Mouse (Mus musculus): ENCODE data around the gene Anxa2. TPM values are rescaled to one million over a fixed set of nuclear protein-coding genes. Genes with fewer than 3 reads are reported as not detected.

The Anxa2 gene
- polyA plus RNA-seq (2015; fragmentation: Nextera tagmentation; extraction: Ambion mirVana) = 94.0 and 100 TPM in 2 replicates

- Histone ChIP-seq H3K27me3 (peaks cover 40% of the 10 kb centered on the region), H3K9ac (peak within 1 kb of the TSS; percentile 69), H3K36me3 (no peaks in the 10 kb centered on the region), H3K9me3 (replicated peaks) (no peaks in the 10 kb centered on the region), H3K4me3 (replicated peaks) (peak within 1 kb of the TSS; percentile 62), H3K4me2 (peak within 1 kb of the TSS; percentile 63), H3K4me1 (replicated peaks) (peaks cover 57% of the 10 kb centered on the region), H3K27ac (peak within 1 kb of the TSS; percentile 53)
- 11% methylated on average over 37 of the region's 37 CpGs for WGBS (ENCODE audit: insufficient replicate concordance)
- ATAC-seq (ENCODE audit: low read depth) (peak; percentile 79), DNase-seq (peak; percentile 28)
Observed at GRCm38 (mm10) chr9:69453066-69453900, at the start of gene Anxa2. TSS of gene Anxa2 (plus strand) at chr9:69453620.

- H3K4me1 ChIP-seq (replicated peaks) = no peaks in the 10 kb centered on the region
- no peaks in the 10 kb centered on the region for H3K27me3 ChIP-seq
- ATAC-seq (ENCODE audit: low read depth) (no peak), DNase-seq (no peak)
- H3K4me3 ChIP-seq (replicated peaks) = no peak overlapping the region
- H3K4me2 ChIP-seq = no peak overlapping the region
- H3K9me3 ChIP-seq (replicated peaks) = no peaks in the 10 kb centered on the region
- no peak overlapping the region for H3K27ac ChIP-seq
- 75% methylated on average over 6 of the region's 6 CpGs for WGBS (ENCODE audit: insufficient replicate concordance)
- H3K36me3 ChIP-seq = 0 out of 2 replicates have a peak, but pooled peaks cover 5% of the 10 kb centered on the region
- no peak overlapping the region for H3K9ac ChIP-seq
Observed at GRCm38 (mm10) chr9:69404671-69405070, 48.7 kb upstream of the Anxa2 start.

- Histone ChIP-seq H3K27ac (no peak overlapping the region), H3K4me3 (replicated peaks) (no peak overlapping the region), H3K36me3 (peaks cover 42% of the 10 kb centered on the region), H3K4me1 (replicated peaks) (no peaks in the 10 kb centered on the region), H3K9me3 (replicated peaks) (no peaks in the 10 kb centered on the region), H3K27me3 (no peaks in the 10 kb centered on the region), H3K9ac (no peak overlapping the region), H3K4me2 (no peak overlapping the region)
- ATAC-seq (ENCODE audit: low read depth) (no peak), DNase-seq (no peak)
- WGBS (ENCODE audit: insufficient replicate concordance) = 81% methylated on average over 1 of the region's 1 CpGs
Observed at GRCm38 (mm10) chr9:69419476-69419875, 33.9 kb upstream of the Anxa2 start.

GRCm38 (mm10) chr9:69430531-69430930, 22.9 kb upstream of the Anxa2 start:
- WGBS (ENCODE audit: insufficient replicate concordance) = 80% methylated on average over 3 of the region's 3 CpGs
- no peak for ATAC-seq (ENCODE audit: low read depth)
- H3K36me3 ChIP-seq = peaks cover 57% of the 10 kb centered on the region
- no peak overlapping the region for H3K4me2 ChIP-seq
- no peak overlapping the region for H3K4me3 ChIP-seq (replicated peaks)
- DNase-seq = no peak
- no peak overlapping the region for H3K9ac ChIP-seq
- H3K27ac ChIP-seq = no peak overlapping the region
- no peaks in the 10 kb centered on the region for H3K9me3 ChIP-seq (replicated peaks)
- H3K4me1 ChIP-seq (replicated peaks) = no peaks in the 10 kb centered on the region
- no peaks in the 10 kb centered on the region for H3K27me3 ChIP-seq

- Histone ChIP-seq H3K27ac (no peak overlapping the region), H3K4me1 (replicated peaks) (0 out of 2 replicates have a peak, but pooled peaks cover 4% of the 10 kb centered on the region), H3K9me3 (replicated peaks) (no peaks in the 10 kb centered on the region), H3K4me3 (replicated peaks) (no peak overlapping the region), H3K27me3 (no peaks in the 10 kb centered on the region), H3K4me2 (no peak overlapping the region), H3K9ac (no peak overlapping the region), H3K36me3 (peaks cover 45% of the 10 kb centered on the region)
- no peak for ATAC-seq (ENCODE audit: low read depth)
- DNase-seq = no peak
- 73% methylated on average over 6 of the region's 6 CpGs for WGBS (ENCODE audit: insufficient replicate concordance)
Observed at GRCm38 (mm10) chr9:69431863-69432555, 21.4 kb upstream of the Anxa2 start.

GRCm38 (mm10) chr9:69435194-69435593, 18.2 kb upstream of the Anxa2 start:
- ATAC-seq (ENCODE audit: low read depth) = no peak
- no peak for DNase-seq
- H3K4me1 ChIP-seq (replicated peaks) = peaks cover 4% of the 10 kb centered on the region; the same call in 1 of the 2 replicates
- WGBS (ENCODE audit: insufficient replicate concordance) = 76% methylated on average over 10 of the region's 10 CpGs
- H3K4me3 ChIP-seq (replicated peaks) = no peak overlapping the region
- no peak overlapping the region for H3K4me2 ChIP-seq
- no peaks in the 10 kb centered on the region for H3K9me3 ChIP-seq (replicated peaks)
- H3K9ac ChIP-seq = no peak overlapping the region
- peaks cover 23% of the 10 kb centered on the region; the same call in 1 of the 2 replicates for H3K36me3 ChIP-seq
- H3K27me3 ChIP-seq = no peaks in the 10 kb centered on the region
- H3K27ac ChIP-seq = no peak overlapping the region

- H3K36me3 ChIP-seq = peaks cover 19% of the 10 kb centered on the region; the same call in 1 of the 2 replicates
- ATAC-seq (ENCODE audit: low read depth) (no peak), DNase-seq (no peak)
- H3K27ac ChIP-seq = no peak overlapping the region
- peaks cover 7% of the 10 kb centered on the region; the same call in 1 of the 2 replicates for H3K4me1 ChIP-seq (replicated peaks)
- H3K4me2 ChIP-seq = no peak overlapping the region
- no peaks in the 10 kb centered on the region for H3K9me3 ChIP-seq (replicated peaks)
- H3K9ac ChIP-seq = no peak overlapping the region
- no peaks in the 10 kb centered on the region for H3K27me3 ChIP-seq
- H3K4me3 ChIP-seq (replicated peaks) = no peak overlapping the region
Observed at GRCm38 (mm10) chr9:69435662-69436061, 17.8 kb upstream of the Anxa2 start.

- 26% methylated on average over 7 of the region's 7 CpGs for WGBS (ENCODE audit: insufficient replicate concordance)
- Histone ChIP-seq H3K4me1 (replicated peaks) (peaks cover 18% of the 10 kb centered on the region; the same call in 1 of the 2 replicates), H3K27me3 (no peaks in the 10 kb centered on the region), H3K9me3 (replicated peaks) (no peaks in the 10 kb centered on the region), H3K27ac (peak overlapping the region; percentile 50; the same call in 1 of the 2 replicates), H3K4me3 (replicated peaks) (no peak overlapping the region), H3K36me3 (no peaks in the 10 kb centered on the region), H3K9ac (no peak overlapping the region), H3K4me2 (no peak overlapping the region)
- peak; percentile 66 for ATAC-seq (ENCODE audit: low read depth)
- DNase-seq = no peak
Observed at GRCm38 (mm10) chr9:69439805-69440357, 13.5 kb upstream of the Anxa2 start.

GRCm38 (mm10) chr9:69442471-69443038, 10.9 kb upstream of the Anxa2 start:
- no peak overlapping the region for H3K27ac ChIP-seq
- no peaks in the 10 kb centered on the region for H3K27me3 ChIP-seq
- DNase-seq (no peak), ATAC-seq (ENCODE audit: low read depth) (peak; percentile 45; the same call in 1 of the 2 replicates)
- no peak overlapping the region for H3K4me3 ChIP-seq (replicated peaks)
- peaks cover 14% of the 10 kb centered on the region; the same call in 1 of the 2 replicates for H3K4me1 ChIP-seq (replicated peaks)
- H3K36me3 ChIP-seq = no peaks in the 10 kb centered on the region
- no peak overlapping the region for H3K9ac ChIP-seq
- H3K4me2 ChIP-seq = no peak overlapping the region
- H3K9me3 ChIP-seq (replicated peaks) = no peaks in the 10 kb centered on the region
- 22% methylated on average over 6 of the region's 6 CpGs for WGBS (ENCODE audit: insufficient replicate concordance)

GRCm38 (mm10) chr9:69443203-69443602, 10.2 kb upstream of the Anxa2 start:
- Histone ChIP-seq H3K27me3 (no peaks in the 10 kb centered on the region), H3K36me3 (no peaks in the 10 kb centered on the region), H3K27ac (no peak overlapping the region), H3K9ac (no peak overlapping the region), H3K4me2 (no peak overlapping the region), H3K9me3 (replicated peaks) (no peaks in the 10 kb centered on the region), H3K4me3 (replicated peaks) (no peak overlapping the region), H3K4me1 (replicated peaks) (peaks cover 14% of the 10 kb centered on the region; the same call in 1 of the 2 replicates)
- 34% methylated on average over 3 of the region's 3 CpGs for WGBS (ENCODE audit: insufficient replicate concordance)
- ATAC-seq (ENCODE audit: low read depth) (no peak), DNase-seq (no peak)

GRCm38 (mm10) chr9:69448801-69449200, 4.6 kb upstream of the Anxa2 start:
- ATAC-seq (ENCODE audit: low read depth) (no peak), DNase-seq (no peak)
- Histone ChIP-seq H3K4me3 (replicated peaks) (no peak overlapping the region), H3K9me3 (replicated peaks) (no peaks in the 10 kb centered on the region), H3K4me2 (no peak overlapping the region), H3K27me3 (peaks cover 15% of the 10 kb centered on the region), H3K36me3 (no peaks in the 10 kb centered on the region), H3K9ac (no peak overlapping the region), H3K27ac (no peak overlapping the region), H3K4me1 (replicated peaks) (peaks cover 16% of the 10 kb centered on the region)
- WGBS (ENCODE audit: insufficient replicate concordance) = 75% methylated on average over 3 of the region's 3 CpGs
